Mouse (Mus musculus): ENCODE data around the gene Cpd. TPM values are rescaled to one million over a fixed set of nuclear protein-coding genes. Genes with fewer than 3 reads are reported as not detected.

The Cpd gene
- total RNA-seq, 1 experiment from 2014 or later: 54.1 TPM

DNA sequence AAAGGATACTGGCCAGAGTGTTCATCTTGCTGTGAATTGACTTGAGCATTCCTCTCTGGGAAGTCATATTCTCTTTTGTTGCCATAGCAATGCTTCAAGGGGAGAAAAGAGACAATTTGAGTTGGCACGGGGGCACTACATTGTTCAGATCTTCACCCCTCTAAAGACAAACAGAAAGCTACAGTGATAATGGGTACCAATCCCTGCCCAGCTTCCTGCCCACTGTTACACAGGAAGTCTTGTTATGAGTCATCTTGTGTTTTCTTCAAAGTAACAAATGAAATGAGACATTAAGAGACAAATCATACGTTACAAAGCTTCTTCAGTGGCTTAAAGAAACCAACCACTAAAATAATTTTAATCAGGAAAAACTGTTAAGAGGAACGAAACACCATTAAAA is 112.3 kb downstream of the Cpd start:
- ATAC-seq (replicated peaks; ENCODE audit: insufficient number of reproducible peaks, low FRiP score, low TSS enrichment, poor library complexity, severe bottlenecking): 0 out of 2 replicates have a peak, but pooled peaks have one; percentile 37

- no peak for ATAC-seq (replicated peaks; ENCODE audit: insufficient number of reproducible peaks, low FRiP score, low TSS enrichment, poor library complexity, severe bottlenecking)
Observed at GRCm38 (mm10) chr11:76730650-76731049, 116.2 kb downstream of the Cpd start.

Other genes starting within 250 kb of the Cpd start
- gene Abr, start 224.7 kb downstream of the Cpd start, total RNA-seq (2017): 129 to 139 TPM (median 130 TPM) in 3 replicates
- not detected in 3 replicates for gene Bhlha9, start 174.5 kb downstream of the Cpd start, total RNA-seq (2017)
- gene Trarg1, start 167.2 kb downstream of the Cpd start, total RNA-seq (2017): not detected in 3 replicates
- 43.3 to 103 TPM (median 80.0 TPM) in 3 replicates for gene Gosr1, start 83.4 kb downstream of the Cpd start, total RNA-seq (2017)
- gene Tmigd1, start 55.1 kb upstream of the Cpd start, total RNA-seq (2017): 0.76 TPM in 1 of 3 replicates, not detected in the others
- 87.2 to 135 TPM (median 98.4 TPM) in 3 replicates for gene Blmh, start 77.8 kb upstream of the Cpd start, total RNA-seq (2017)
- 5.0 to 11.6 TPM (median 11.4 TPM) in 3 replicates for gene Slc6a4, start 151.6 kb upstream of the Cpd start, total RNA-seq (2017)
- 38.3 to 53.1 TPM (median 43.4 TPM) in 3 replicates for gene Nsrp1, start 231.4 kb upstream of the Cpd start, total RNA-seq (2017)